Mouse (Mus musculus) intestine, postnatal 0 days (tissue): ENCODE data around the gene Numbl. TPM values are rescaled to one million over a fixed set of nuclear protein-coding genes. Genes with fewer than 3 reads are reported as not detected.

Source experiments
- ATAC-seq: fragments of 200-750 bp; cut with Nextera tagmentation; 2 replicates; pipeline ENCODE4 v1.8.0; 2017; ENCODE audit warnings: mild to moderate bottlenecking, moderate TSS enrichment, moderate library complexity
- H3K27ac ChIP-seq: fragments of 300-500 bp; sonication (generic); 2 replicates; pipeline ENCODE4 v1.5.1; 2014; ENCODE audit warnings: mild to moderate bottlenecking, low read depth, low read length, moderate library complexity
- H3K27me3 ChIP-seq: fragments of 300-500 bp; sonication (generic); replicated peaks from 2 replicates; pipeline ENCODE4 v1.6.1; 2014; ENCODE audit warnings: low read length, mixed read lengths; ENCODE audit not compliant: control insufficient read depth, insufficient read depth
- H3K36me3 ChIP-seq: fragments of 300-500 bp; sonication (generic); 2 replicates; pipeline ENCODE4 v1.6.1; 2014; ENCODE audit warnings: mild to moderate bottlenecking, moderate library complexity; ENCODE audit not compliant: control insufficient read depth, insufficient read depth
- H3K4me1 ChIP-seq: fragments of 300-500 bp; sonication (generic); replicated peaks from 2 replicates; pipeline ENCODE4 v1.6.1; 2014; ENCODE audit warnings: antibody characterized with exemption, low read length, mixed read lengths; ENCODE audit not compliant: control insufficient read depth, insufficient read depth
- H3K4me2 ChIP-seq: fragments of 300-500 bp; sonication (generic); replicated peaks from 2 replicates; pipeline ENCODE4 v1.6.1; 2014; ENCODE audit warnings: low read depth, mild to moderate bottlenecking, moderate library complexity
- H3K4me3 ChIP-seq: fragments of 300-500 bp; sonication (generic); 2 replicates; pipeline ENCODE4 v1.5.1; 2014; ENCODE audit warnings: low read depth, low read length
- H3K9ac ChIP-seq: fragments of 300-500 bp; sonication (generic); 2 replicates; pipeline ENCODE4 v1.6.1; 2014; ENCODE audit warnings: mild to moderate bottlenecking, low read depth, low read length
- H3K9me3 ChIP-seq: fragments of 300-500 bp; sonication (generic); 2 replicates; pipeline ENCODE4 v1.6.1; 2016; ENCODE audit warnings: mixed run types; ENCODE audit not compliant: control insufficient read depth
- CTCF ChIP-seq: sonication (generic); IDR thresholded peaks from 2 replicates; pipeline ENCODE4 v1.5.1; 2016; ENCODE audit warnings: low read depth, mild to moderate bottlenecking, control low read depth, antibody characterized with exemption, moderate library complexity
- WGBS: fragments of 180-500 bp; shearing (Covaris S2); extraction: QIAGEN DNeasy Blood & Tissue Kit; methylation state at CpG from one replicate; pipeline ENCODE4 v1.1.7; 2014; 5-methylcytosine and 5-hydroxymethylcytosine counted together
- polyA plus RNA-seq: library from polyadenylated mRNA; unstranded; fragments of >200 nt; fragmentation: Nextera tagmentation; extraction: Ambion mirVana; gene quantifications from 2 replicates; pipeline ENCODE4 v1.2.1, GENCODE M21; 2015

Numbl gene
- 6.6 and 7.5 TPM in 2 replicates for polyA plus RNA-seq

DNA sequence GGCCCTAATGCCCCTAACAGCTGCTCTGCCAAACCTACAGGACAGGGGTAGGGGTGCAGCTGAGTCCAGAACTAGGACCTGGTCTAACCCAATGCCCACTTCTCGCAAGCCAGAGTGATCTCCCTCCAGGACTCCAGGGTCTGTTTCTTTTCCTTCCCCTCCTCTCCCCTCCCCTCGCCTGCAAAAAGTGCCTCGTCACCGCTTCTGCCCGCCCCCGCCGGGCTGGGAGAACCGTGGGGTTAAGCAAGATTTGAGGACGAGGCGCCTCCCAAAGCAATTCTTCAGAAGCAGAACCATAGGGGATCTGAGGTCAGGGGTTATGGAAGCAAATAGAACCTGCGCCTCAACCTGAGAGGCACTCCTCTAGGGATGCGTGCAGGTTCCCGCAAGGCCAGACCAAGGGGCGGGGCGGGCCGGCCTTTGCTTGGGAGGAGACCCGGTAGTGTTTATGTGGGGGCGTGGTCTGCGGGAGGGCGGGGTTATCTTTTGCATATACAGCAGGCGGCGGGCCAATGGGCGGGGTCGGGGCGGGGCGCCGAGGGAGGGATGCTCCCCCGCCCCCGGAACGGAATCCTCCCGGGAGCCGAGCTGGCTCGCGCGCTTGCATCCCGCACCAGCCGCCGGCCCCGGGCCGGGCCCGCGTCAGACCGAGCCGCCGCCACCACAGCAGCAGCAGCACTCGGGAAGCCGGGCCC is at the start of gene Numbl:
Gene Numbl (plus strand): TSS at position 229 of the 695 bp plus-strand sequence.
- H3K9me3 ChIP-seq = no peaks in the 10 kb centered on the region

DNA sequence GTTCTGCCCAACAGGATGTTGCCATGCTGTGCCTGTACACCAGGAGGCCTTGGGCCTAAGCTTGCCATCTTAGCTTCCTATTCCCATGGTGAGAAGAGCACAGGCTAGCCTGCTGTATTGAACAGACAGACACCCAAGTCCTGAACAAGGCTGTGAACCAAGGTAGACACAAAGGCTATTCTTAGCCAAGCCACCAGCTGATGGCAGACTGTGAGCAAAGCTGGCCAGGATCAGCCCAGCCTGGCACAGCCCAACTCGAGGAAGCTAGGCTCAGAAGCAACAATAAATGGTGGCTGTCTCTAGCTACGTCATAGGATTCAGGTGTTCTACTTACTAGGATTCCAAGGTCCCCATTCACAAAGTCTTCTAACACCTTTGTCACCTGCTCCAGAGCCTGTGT is 45.6 kb upstream of the Numbl start:
- no peak for ATAC-seq
- H3K9ac ChIP-seq = no peak overlapping the region
- no peaks in the 10 kb centered on the region for H3K27me3 ChIP-seq
- H3K9me3 ChIP-seq = no peaks in the 10 kb centered on the region
- H3K4me1 ChIP-seq = no peaks in the 10 kb centered on the region
- TF ChIP-seq CTCF = no peak
- H3K36me3 ChIP-seq = peaks cover 84% of the 10 kb centered on the region
- H3K27ac ChIP-seq = no peak overlapping the region
- no peak overlapping the region for H3K4me3 ChIP-seq
- 84% methylated on average over 2 of the region's 2 CpGs for WGBS
- no peak overlapping the region for H3K4me2 ChIP-seq

More for the DNA sequence above, at the start of gene Numbl:
- WGBS = 2% methylated on average over 39 of the region's 47 CpGs
- peak within 1 kb of the TSS; percentile 60 for H3K4me3 ChIP-seq
- H3K4me2 ChIP-seq = peak within 1 kb of the TSS; percentile 79
- no peak for TF ChIP-seq CTCF
- H3K27ac ChIP-seq = peak within 1 kb of the TSS; percentile 50
- peak within 1 kb of the TSS; percentile 68 for H3K9ac ChIP-seq
- H3K27me3 ChIP-seq = no peaks in the 10 kb centered on the region
- peak; percentile 82 for ATAC-seq
- H3K36me3 ChIP-seq = peaks cover 26% of the 10 kb centered on the region; the same call in 1 of the 2 replicates
- H3K4me1 ChIP-seq = no peaks in the 10 kb centered on the region

DNA sequence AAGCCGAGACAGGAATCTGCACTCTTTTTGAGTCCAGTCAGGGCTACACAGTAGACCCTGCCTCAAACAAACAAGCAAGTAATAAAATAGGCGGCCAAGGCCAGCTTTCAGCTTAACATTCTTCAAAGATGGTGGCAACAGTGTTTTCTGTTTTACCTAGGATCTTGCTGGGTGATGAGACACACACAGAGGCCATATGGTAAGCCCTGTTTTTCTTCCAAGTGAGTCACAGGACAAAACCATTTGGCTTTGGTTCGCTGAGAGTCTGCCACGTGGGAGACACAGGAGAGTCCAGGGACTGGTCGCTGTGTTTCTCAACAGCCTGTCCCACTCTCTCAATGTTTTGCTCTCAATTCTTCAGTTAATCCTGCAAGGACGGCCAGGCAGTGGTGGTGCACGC is 39.6 kb upstream of the Numbl start:
- H3K4me2 ChIP-seq = no peak overlapping the region
- ATAC-seq = no peak
- H3K27me3 ChIP-seq = no peaks in the 10 kb centered on the region
- no peaks in the 10 kb centered on the region for H3K9me3 ChIP-seq
- H3K9ac ChIP-seq = no peak overlapping the region
- 83% methylated on average over 7 of the region's 7 CpGs for WGBS
- peaks cover 42% of the 10 kb centered on the region for H3K36me3 ChIP-seq
- no peaks in the 10 kb centered on the region for H3K4me1 ChIP-seq
- H3K27ac ChIP-seq = no peak overlapping the region
- no peak for TF ChIP-seq CTCF
- H3K4me3 ChIP-seq = no peak overlapping the region

DNA sequence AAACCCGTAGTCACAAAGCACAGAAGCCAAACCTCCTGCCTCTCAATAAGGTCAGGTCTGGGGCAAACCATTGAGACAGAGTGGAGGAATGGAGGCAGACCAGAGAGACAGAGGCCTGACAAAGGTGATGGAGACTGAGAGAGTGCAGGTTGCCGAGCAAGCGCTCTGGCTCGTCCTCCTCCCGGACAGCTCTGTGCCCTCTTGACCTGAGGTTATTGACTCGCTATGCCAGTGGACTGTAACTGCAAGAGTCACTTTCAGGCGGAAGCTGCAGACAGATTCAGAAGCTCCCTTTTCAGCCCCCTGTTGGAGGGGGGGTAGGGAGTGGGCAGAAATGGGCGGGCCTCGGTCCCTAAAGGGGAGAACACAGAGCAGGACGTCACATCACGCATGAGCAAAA is 38.3 kb upstream of the Numbl start:
- Histone ChIP-seq H3K9me3 (no peaks in the 10 kb centered on the region), H3K27me3 (no peaks in the 10 kb centered on the region), H3K4me2 (no peak overlapping the region), H3K9ac (no peak overlapping the region), H3K27ac (no peak overlapping the region), H3K4me3 (no peak overlapping the region), H3K4me1 (0 out of 2 replicates have a peak, but pooled peaks cover 4% of the 10 kb centered on the region), H3K36me3 (peaks cover 33% of the 10 kb centered on the region)
- ATAC-seq = no peak
- WGBS = 69% methylated on average over 11 of the region's 11 CpGs
- TF ChIP-seq CTCF = no peak

DNA sequence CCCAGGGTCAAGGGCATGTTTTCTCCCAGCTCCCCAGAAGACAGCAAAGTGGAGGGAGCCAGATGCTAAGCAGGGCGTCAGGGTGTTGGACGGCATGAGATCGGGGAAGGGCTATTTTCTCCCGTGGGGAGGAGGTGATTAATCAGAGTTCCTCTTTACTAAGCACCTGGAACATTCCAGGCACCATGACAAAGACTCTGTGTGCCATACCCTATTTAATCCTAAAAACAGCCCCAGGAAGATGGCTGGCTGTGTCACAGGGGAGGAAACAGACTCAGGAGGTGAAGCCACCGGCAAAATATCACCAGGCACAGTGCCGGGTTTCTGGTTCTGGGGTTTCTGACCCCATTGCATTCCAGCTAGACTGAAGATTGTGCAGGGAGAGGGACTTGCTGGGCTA is 36.3 kb upstream of the Numbl start:
- H3K27me3 ChIP-seq = no peaks in the 10 kb centered on the region
- H3K4me1 ChIP-seq = 0 out of 2 replicates have a peak, but pooled peaks cover 8% of the 10 kb centered on the region
- H3K9ac ChIP-seq = no peak overlapping the region
- ATAC-seq = no peak
- no peak overlapping the region for H3K4me2 ChIP-seq
- no peak overlapping the region for H3K4me3 ChIP-seq
- peak overlapping the region; percentile 35; the same call in 1 of the 2 replicates for H3K27ac ChIP-seq
- TF ChIP-seq CTCF = no peak
- WGBS = 47% methylated on average over 6 of the region's 6 CpGs
- no peaks in the 10 kb centered on the region for H3K9me3 ChIP-seq
- peaks cover 22% of the 10 kb centered on the region for H3K36me3 ChIP-seq

DNA sequence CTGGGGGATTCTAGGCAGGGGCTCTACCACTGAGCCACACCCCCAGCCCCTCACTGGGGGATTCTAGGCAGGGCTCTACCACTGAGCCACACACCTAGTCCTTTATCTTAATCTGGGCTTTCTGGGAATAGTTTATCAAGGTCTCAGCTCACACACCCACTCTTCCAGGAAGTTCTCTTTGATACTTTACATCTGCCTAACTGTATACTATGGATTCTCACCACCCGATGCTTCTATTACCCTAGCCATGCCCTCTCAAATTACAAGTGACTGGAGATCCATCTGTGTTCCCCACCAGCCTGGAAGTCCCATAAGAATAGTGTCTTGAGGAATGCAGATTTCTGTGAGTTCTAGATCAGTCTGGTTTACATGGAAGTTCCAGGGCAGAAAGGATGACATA is 35.7 kb upstream of the Numbl start:
- Histone ChIP-seq H3K27ac (peak overlapping the region; percentile 35; the same call in 1 of the 2 replicates), H3K36me3 (peaks cover 16% of the 10 kb centered on the region; the same call in 1 of the 2 replicates), H3K4me3 (no peak overlapping the region), H3K9me3 (no peaks in the 10 kb centered on the region), H3K4me1 (0 out of 2 replicates have a peak, but pooled peaks cover 8% of the 10 kb centered on the region), H3K27me3 (no peaks in the 10 kb centered on the region), H3K4me2 (no peak overlapping the region), H3K9ac (no peak overlapping the region)
- TF ChIP-seq CTCF = no peak
- 32% methylated on average over 1 of the region's 1 CpGs for WGBS
- no peak for ATAC-seq
